Mouse (Mus musculus): ENCODE results near the gene Musk. TPM values are rescaled to one million over a fixed set of nuclear protein-coding genes. Genes with fewer than 3 reads are reported as not detected.

Musk gene
- polyA plus RNA-seq, 1 experiment, result 0.39 TPM

DNA sequence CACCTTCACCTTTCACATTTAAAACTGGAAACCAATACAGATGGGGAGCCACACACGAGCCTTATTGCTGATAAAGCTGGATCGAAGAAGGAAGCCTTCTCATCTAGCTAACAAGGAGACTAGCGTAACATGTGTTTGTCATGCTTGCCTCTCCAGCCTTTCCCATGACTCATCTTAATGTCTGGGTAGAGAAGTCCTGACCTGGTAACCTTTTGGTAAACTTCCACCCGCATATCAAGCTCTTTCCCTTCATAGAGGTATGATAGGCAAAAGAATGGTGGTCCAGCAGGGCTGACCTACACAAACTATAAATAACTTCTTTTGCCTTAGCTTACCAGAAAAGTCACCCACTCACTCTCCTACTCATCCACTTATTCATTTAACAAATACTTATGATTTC, 44.3 kb downstream of the Musk start:
- WGBS, result 96% methylated on average over 4 of the region's 4 CpGs
- no peaks in the 10 kb centered on the region for H3K36me3 ChIP-seq (ENCODE audit: control insufficient read depth, insufficient read depth, low read length)
- H3K4me1 ChIP-seq (replicated peaks; ENCODE audit: control insufficient read depth, insufficient read depth, low read length), result no peaks in the 10 kb centered on the region
- H3K27ac ChIP-seq (ENCODE audit: control insufficient read depth, insufficient read depth, low read length), result no peak overlapping the region
- DNase-seq, result no peak
- no peak overlapping the region for H3K4me3 ChIP-seq (ENCODE audit: control insufficient read depth, insufficient read depth, low read length)
- TF ChIP-seq CTCF (IDR thresholded peaks at IDR 0.05; ENCODE audit: borderline replicate concordance, control insufficient read depth, extremely low read depth, insufficient read depth, low read length, poor library complexity) (no peak), POLR2A (IDR thresholded peaks at IDR 0.05; ENCODE audit: control insufficient read depth, extremely low read depth, insufficient read depth, low read length, poor library complexity) (no peak)
- no peaks in the 10 kb centered on the region for H3K27me3 ChIP-seq (ENCODE audit: control insufficient read depth, insufficient read depth, low read length)

DNA sequence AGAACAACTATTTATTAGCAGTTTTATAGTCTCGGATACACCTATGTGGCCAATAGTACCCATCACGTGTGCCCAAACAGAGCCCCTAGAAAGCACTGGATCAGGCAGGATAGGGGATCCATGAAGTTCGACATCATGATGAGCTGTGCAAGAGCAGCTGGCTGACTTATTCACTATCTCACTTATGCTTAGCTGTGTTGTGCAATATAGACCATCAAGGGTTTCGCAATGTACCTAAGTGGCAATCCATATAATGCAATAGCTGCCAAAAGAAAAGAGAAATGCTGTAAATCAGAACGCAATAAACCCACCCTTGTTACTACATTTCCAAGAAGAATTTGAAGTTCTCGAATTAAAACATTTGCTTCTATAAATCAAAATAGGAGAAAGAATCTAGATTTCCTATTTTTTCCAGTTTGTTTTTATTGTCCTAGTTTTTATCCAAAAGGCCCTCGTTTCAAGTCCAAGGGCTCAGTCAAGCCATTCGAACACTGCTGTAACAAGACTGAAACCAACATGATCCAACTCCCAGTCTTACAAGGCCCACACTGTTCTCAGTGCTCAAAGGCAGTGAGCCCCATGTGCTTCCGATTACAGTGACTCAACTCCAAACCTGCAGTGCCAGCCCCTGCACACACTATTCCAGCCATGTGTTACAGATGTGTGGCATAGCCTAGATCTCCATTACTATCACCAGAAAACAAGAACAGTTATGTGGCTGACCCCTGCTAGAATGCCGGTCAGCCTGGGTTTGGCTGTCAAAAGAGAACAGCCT, 45.3 kb downstream of the Musk start:
- no peaks in the 10 kb centered on the region for H3K27me3 ChIP-seq (ENCODE audit: control insufficient read depth, insufficient read depth, low read length)
- no peak overlapping the region for H3K4me3 ChIP-seq (ENCODE audit: control insufficient read depth, insufficient read depth, low read length)
- no peak for DNase-seq
- 94% methylated on average over 10 of the region's 10 CpGs for WGBS
- no peak for TF ChIP-seq CTCF (IDR thresholded peaks at IDR 0.05; ENCODE audit: borderline replicate concordance, control insufficient read depth, extremely low read depth, insufficient read depth, low read length, poor library complexity)
- no peak for TF ChIP-seq POLR2A (IDR thresholded peaks at IDR 0.05; ENCODE audit: control insufficient read depth, extremely low read depth, insufficient read depth, low read length, poor library complexity)
- H3K36me3 ChIP-seq (ENCODE audit: control insufficient read depth, insufficient read depth, low read length), result no peaks in the 10 kb centered on the region
- H3K27ac ChIP-seq (ENCODE audit: control insufficient read depth, insufficient read depth, low read length), result no peak overlapping the region
- H3K4me1 ChIP-seq (replicated peaks; ENCODE audit: control insufficient read depth, insufficient read depth, low read length), result no peaks in the 10 kb centered on the region

DNA sequence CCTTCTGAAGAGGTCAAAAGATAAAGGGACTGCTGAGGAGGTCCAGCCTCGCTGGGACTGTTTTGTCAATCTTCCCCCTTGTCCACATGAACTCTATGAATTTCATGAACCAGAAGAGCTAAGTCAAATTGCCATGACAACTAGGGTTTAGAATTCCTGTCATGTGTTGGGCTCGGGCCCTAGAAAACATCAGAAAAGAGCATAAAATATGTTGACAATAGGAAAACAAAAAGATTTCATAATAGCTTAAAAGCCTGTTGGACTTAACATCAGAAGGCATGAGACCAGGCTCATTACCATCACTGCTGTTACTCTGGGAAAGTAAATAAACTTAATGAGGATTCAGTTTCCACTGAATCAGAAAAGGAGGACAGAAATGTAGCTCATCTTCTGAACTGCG, 46.6 kb downstream of the Musk start:
- WGBS, result 87% methylated on average over 3 of the region's 3 CpGs
- Histone ChIP-seq H3K36me3 (ENCODE audit: control insufficient read depth, insufficient read depth, low read length) (no peaks in the 10 kb centered on the region), H3K4me3 (ENCODE audit: control insufficient read depth, insufficient read depth, low read length) (no peak overlapping the region), H3K27me3 (ENCODE audit: control insufficient read depth, insufficient read depth, low read length) (no peaks in the 10 kb centered on the region), H3K4me1 (replicated peaks; ENCODE audit: control insufficient read depth, insufficient read depth, low read length) (no peaks in the 10 kb centered on the region), H3K27ac (ENCODE audit: control insufficient read depth, insufficient read depth, low read length) (no peak overlapping the region)
- TF ChIP-seq POLR2A (IDR thresholded peaks at IDR 0.05; ENCODE audit: control insufficient read depth, extremely low read depth, insufficient read depth, low read length, poor library complexity), result no peak
- no peak for TF ChIP-seq CTCF (IDR thresholded peaks at IDR 0.05; ENCODE audit: borderline replicate concordance, control insufficient read depth, extremely low read depth, insufficient read depth, low read length, poor library complexity)
- no peak for DNase-seq

DNA sequence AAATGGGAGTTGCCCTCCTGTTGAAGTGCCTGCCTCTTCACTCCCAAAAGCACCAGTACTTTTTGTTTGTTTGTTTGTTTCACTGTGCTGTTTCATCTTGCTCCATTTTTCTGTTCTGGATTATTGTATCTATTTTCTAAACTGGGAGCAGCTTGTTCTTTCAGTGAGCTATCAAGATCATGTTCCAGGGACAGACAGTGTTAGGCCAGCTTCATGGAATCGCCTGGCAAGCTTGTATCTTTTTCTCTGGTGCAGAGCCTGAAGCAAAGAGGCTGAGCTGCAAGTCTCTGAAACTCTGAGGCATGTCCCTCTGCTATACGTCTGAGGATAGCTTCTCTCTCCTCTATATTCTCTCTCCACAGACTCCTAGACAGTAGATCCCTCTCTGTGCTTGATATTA, 50.5 kb downstream of the Musk start:
- Histone ChIP-seq H3K36me3 (ENCODE audit: control insufficient read depth, insufficient read depth, low read length) (no peaks in the 10 kb centered on the region), H3K27me3 (ENCODE audit: control insufficient read depth, insufficient read depth, low read length) (no peaks in the 10 kb centered on the region), H3K4me1 (replicated peaks; ENCODE audit: control insufficient read depth, insufficient read depth, low read length) (no peaks in the 10 kb centered on the region), H3K4me3 (ENCODE audit: control insufficient read depth, insufficient read depth, low read length) (no peak overlapping the region), H3K27ac (ENCODE audit: control insufficient read depth, insufficient read depth, low read length) (no peak overlapping the region)
- WGBS, result 91% methylated on average over 2 of the region's 2 CpGs
- DNase-seq, result no peak
- TF ChIP-seq CTCF (IDR thresholded peaks at IDR 0.05; ENCODE audit: borderline replicate concordance, control insufficient read depth, extremely low read depth, insufficient read depth, low read length, poor library complexity) (no peak), POLR2A (IDR thresholded peaks at IDR 0.05; ENCODE audit: control insufficient read depth, extremely low read depth, insufficient read depth, low read length, poor library complexity) (no peak)

DNA sequence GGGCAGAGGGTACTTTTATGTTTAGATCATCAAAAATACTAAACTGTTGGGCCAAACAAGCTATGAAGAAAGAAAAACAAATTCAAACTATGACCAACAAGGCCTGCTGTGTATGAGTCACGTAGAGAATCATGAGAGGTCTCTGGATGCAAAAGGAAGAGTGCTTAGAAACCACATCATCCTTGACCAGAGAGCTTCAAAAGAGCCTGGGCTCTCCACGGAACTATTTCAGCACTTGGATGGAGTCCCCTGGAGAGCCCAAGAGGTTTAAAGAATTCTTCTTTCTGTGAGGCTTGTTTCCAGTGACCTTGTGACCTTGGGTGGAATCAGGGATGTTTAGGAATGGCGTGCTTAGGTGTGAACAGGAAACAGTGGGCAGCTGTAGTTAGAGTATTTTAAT, 53.5 kb downstream of the Musk start:
- TF ChIP-seq CTCF (IDR thresholded peaks at IDR 0.05; ENCODE audit: borderline replicate concordance, control insufficient read depth, extremely low read depth, insufficient read depth, low read length, poor library complexity) (no peak), POLR2A (IDR thresholded peaks at IDR 0.05; ENCODE audit: control insufficient read depth, extremely low read depth, insufficient read depth, low read length, poor library complexity) (no peak)
- 89% methylated on average over 3 of the region's 3 CpGs for WGBS
- Histone ChIP-seq H3K4me1 (replicated peaks; ENCODE audit: control insufficient read depth, insufficient read depth, low read length) (no peaks in the 10 kb centered on the region), H3K36me3 (ENCODE audit: control insufficient read depth, insufficient read depth, low read length) (no peaks in the 10 kb centered on the region), H3K27me3 (ENCODE audit: control insufficient read depth, insufficient read depth, low read length) (no peaks in the 10 kb centered on the region), H3K27ac (ENCODE audit: control insufficient read depth, insufficient read depth, low read length) (no peak overlapping the region), H3K4me3 (ENCODE audit: control insufficient read depth, insufficient read depth, low read length) (no peak overlapping the region)
- no peak for DNase-seq

DNA sequence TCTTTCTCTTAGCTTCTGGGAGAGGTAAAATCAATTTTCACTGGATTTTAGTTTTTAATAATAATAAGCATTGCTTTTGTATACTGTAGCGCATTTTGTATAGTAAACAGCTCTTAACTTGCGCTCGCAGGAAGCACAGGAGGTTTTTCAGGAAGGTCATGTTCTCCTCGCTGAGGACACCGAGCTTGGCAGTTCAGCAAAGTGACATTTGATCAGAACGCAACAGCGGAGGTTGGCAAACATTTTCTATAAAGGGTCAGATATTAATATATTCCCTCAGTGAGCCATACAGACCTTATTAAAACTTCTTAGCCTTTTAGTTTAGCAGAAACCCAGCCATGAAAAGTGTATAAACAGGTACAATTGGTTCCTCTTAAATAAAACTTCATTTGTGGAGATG, 64.4 kb downstream of the Musk start:
- Histone ChIP-seq H3K4me3 (ENCODE audit: control insufficient read depth, insufficient read depth, low read length) (no peak overlapping the region), H3K4me1 (replicated peaks; ENCODE audit: control insufficient read depth, insufficient read depth, low read length) (no peaks in the 10 kb centered on the region), H3K36me3 (ENCODE audit: control insufficient read depth, insufficient read depth, low read length) (no peaks in the 10 kb centered on the region), H3K27me3 (ENCODE audit: control insufficient read depth, insufficient read depth, low read length) (no peaks in the 10 kb centered on the region), H3K27ac (ENCODE audit: control insufficient read depth, insufficient read depth, low read length) (no peak overlapping the region)
- DNase-seq, result no peak
- TF ChIP-seq CTCF (IDR thresholded peaks at IDR 0.05; ENCODE audit: borderline replicate concordance, control insufficient read depth, extremely low read depth, insufficient read depth, low read length, poor library complexity), result no peak
- no peak for TF ChIP-seq POLR2A (IDR thresholded peaks at IDR 0.05; ENCODE audit: control insufficient read depth, extremely low read depth, insufficient read depth, low read length, poor library complexity)
- 91% methylated on average over 7 of the region's 7 CpGs for WGBS

Measured in thymus, adult 2 months (tissue).